Mouse (Mus musculus) hindbrain, embryonic 14.5 days (tissue): ENCODE measurements around the gene Snx7. TPM values are rescaled to one million over a fixed set of nuclear protein-coding genes. Genes with fewer than 3 reads are reported as not detected.

ENCODE experiments used
- ATAC-seq: fragments of 200-750 bp; cut with Nextera tagmentation; 2 replicates; pipeline ENCODE4 v1.8.0; 2017; ENCODE audit warnings: moderate number of reproducible peaks, mild to moderate bottlenecking, moderate TSS enrichment, moderate library complexity; ENCODE audit not compliant: low FRiP score
- DNase-seq: peaks from one replicate; pipeline ENCODE4 v3.0.0-alpha.2; 2015; ENCODE audit warnings: low spot score
- H3K27ac ChIP-seq: fragments of 300-500 bp; sonication (generic); 2 replicates; pipeline ENCODE4 v1.5.1; 2014; ENCODE audit warnings: mild to moderate bottlenecking, moderate library complexity
- H3K27me3 ChIP-seq: fragments of 300-500 bp; sonication (generic); 2 replicates; pipeline ENCODE4 v1.6.1; 2014; ENCODE audit warnings: mild to moderate bottlenecking, low read length, mixed read lengths; ENCODE audit not compliant: control insufficient read depth, insufficient read depth
- H3K36me3 ChIP-seq: fragments of 300-500 bp; sonication (generic); replicated peaks from 2 replicates; pipeline ENCODE4 v1.6.1; 2014; ENCODE audit not compliant: control insufficient read depth, insufficient read depth
- H3K4me1 ChIP-seq: fragments of 300-500 bp; sonication (generic); replicated peaks from 2 replicates; pipeline ENCODE4 v1.6.1; 2014; ENCODE audit warnings: antibody characterized with exemption, low read length, mixed read lengths; ENCODE audit not compliant: control insufficient read depth, insufficient read depth
- H3K4me2 ChIP-seq: fragments of 300-500 bp; sonication (generic); replicated peaks from 2 replicates; pipeline ENCODE4 v1.6.1; 2014; ENCODE audit warnings: mild to moderate bottlenecking, moderate library complexity
- H3K4me3 ChIP-seq: fragments of 300-500 bp; sonication (generic); replicated peaks from 2 replicates; pipeline ENCODE4 v1.5.1; 2014; ENCODE audit warnings: mild to moderate bottlenecking, low read length
- H3K9ac ChIP-seq: fragments of 300-500 bp; sonication (generic); 2 replicates; pipeline ENCODE4 v1.6.1; 2014
- H3K9me3 ChIP-seq: fragments of 300-500 bp; sonication (generic); 2 replicates; pipeline ENCODE4 v1.6.1; 2016; ENCODE audit warnings: low read length; ENCODE audit not compliant: control insufficient read depth
- WGBS: fragments of 180-500 bp; shearing (Covaris S2); extraction: QIAGEN DNeasy Blood & Tissue Kit; methylation state at CpG from one replicate; pipeline ENCODE4 v1.1.7; 2014; 5-methylcytosine and 5-hydroxymethylcytosine counted together
- microRNA-seq: library from miRNA; unstranded; fragments of <30 nt; microRNA quantifications from one replicate; pipeline ENCODE4, GENCODE M21; 2016
- polyA plus RNA-seq: library from polyadenylated mRNA; unstranded; fragments of >200 nt; fragmentation: Nextera tagmentation; extraction: Ambion mirVana; gene quantifications from 2 replicates; pipeline ENCODE4 v1.2.1, GENCODE M21; 2014

The Snx7 gene
- polyA plus RNA-seq, 1 experiment from 2014 or later, result 9.8 TPM

GRCm38 (mm10) chr3:117788800-117789693, 79.7 kb downstream of the Snx7 start:
- 63% methylated on average over 14 of the region's 14 CpGs for WGBS
- Histone ChIP-seq H3K36me3 (no peaks in the 10 kb centered on the region), H3K4me3 (no peak overlapping the region), H3K27me3 (no peaks in the 10 kb centered on the region), H3K4me1 (no peaks in the 10 kb centered on the region), H3K27ac (no peak overlapping the region), H3K4me2 (no peak overlapping the region), H3K9me3 (no peaks in the 10 kb centered on the region), H3K9ac (no peak overlapping the region)
- ATAC-seq (peak; percentile 68; the same call in 1 of the 2 replicates), DNase-seq (peak; percentile 82)

- no peak overlapping the region for H3K4me3 ChIP-seq
- H3K4me1 ChIP-seq, result no peaks in the 10 kb centered on the region
- no peaks in the 10 kb centered on the region for H3K27me3 ChIP-seq
- H3K27ac ChIP-seq, result no peak overlapping the region
- ATAC-seq (no peak), DNase-seq (no peak)
- H3K4me2 ChIP-seq, result no peak overlapping the region
- H3K36me3 ChIP-seq, result no peaks in the 10 kb centered on the region
- no peak overlapping the region for H3K9ac ChIP-seq
- no peaks in the 10 kb centered on the region for H3K9me3 ChIP-seq
- 56% methylated on average over 6 of the region's 6 CpGs for WGBS
Measured at GRCm38 (mm10) chr3:117787247-117787646, 81.5 kb downstream of the Snx7 start.

- DNase-seq (no peak), ATAC-seq (no peak)
- no peaks in the 10 kb centered on the region for H3K36me3 ChIP-seq
- no peaks in the 10 kb centered on the region for H3K4me1 ChIP-seq
- no peaks in the 10 kb centered on the region for H3K9me3 ChIP-seq
- no peak overlapping the region for H3K9ac ChIP-seq
- WGBS, result 79% methylated on average over 5 of the region's 5 CpGs
- H3K4me3 ChIP-seq, result no peak overlapping the region
- H3K27ac ChIP-seq, result no peak overlapping the region
- H3K4me2 ChIP-seq, result no peak overlapping the region
- no peaks in the 10 kb centered on the region for H3K27me3 ChIP-seq
Measured at GRCm38 (mm10) chr3:117752151-117752757, 116.5 kb downstream of the Snx7 start.

- Histone ChIP-seq H3K4me1 (no peaks in the 10 kb centered on the region), H3K36me3 (no peaks in the 10 kb centered on the region), H3K9ac (no peak overlapping the region), H3K27me3 (no peaks in the 10 kb centered on the region), H3K27ac (no peak overlapping the region), H3K4me3 (no peak overlapping the region), H3K9me3 (no peaks in the 10 kb centered on the region), H3K4me2 (no peak overlapping the region)
- DNase-seq, result no peak
- no peak for ATAC-seq
- WGBS, result 63% methylated on average over 2 of the region's 2 CpGs
Measured at GRCm38 (mm10) chr3:117751665-117752064, 117.1 kb downstream of the Snx7 start.

GRCm38 (mm10) chr3:117749256-117749655, 119.5 kb downstream of the Snx7 start:
- no peak overlapping the region for H3K4me2 ChIP-seq
- no peak overlapping the region for H3K4me3 ChIP-seq
- H3K9me3 ChIP-seq, result no peaks in the 10 kb centered on the region
- no peak overlapping the region for H3K9ac ChIP-seq
- no peaks in the 10 kb centered on the region for H3K27me3 ChIP-seq
- H3K27ac ChIP-seq, result no peak overlapping the region
- DNase-seq, result no peak
- H3K4me1 ChIP-seq, result no peaks in the 10 kb centered on the region
- ATAC-seq, result no peak
- H3K36me3 ChIP-seq, result no peaks in the 10 kb centered on the region
- 83% methylated on average over 3 of the region's 3 CpGs for WGBS

GRCm38 (mm10) chr3:117739760-117740159, 129.0 kb downstream of the Snx7 start:
- no peak overlapping the region for H3K9ac ChIP-seq
- no peak for DNase-seq
- 77% methylated on average over 5 of the region's 5 CpGs for WGBS
- H3K4me3 ChIP-seq, result no peak overlapping the region
- no peak for ATAC-seq
- no peaks in the 10 kb centered on the region for H3K4me1 ChIP-seq
- H3K27ac ChIP-seq, result no peak overlapping the region
- H3K9me3 ChIP-seq, result no peaks in the 10 kb centered on the region
- no peak overlapping the region for H3K4me2 ChIP-seq
- H3K36me3 ChIP-seq, result no peaks in the 10 kb centered on the region
- H3K27me3 ChIP-seq, result no peaks in the 10 kb centered on the region

- Histone ChIP-seq H3K27me3 (no peaks in the 10 kb centered on the region), H3K4me1 (no peaks in the 10 kb centered on the region), H3K9ac (no peak overlapping the region), H3K27ac (no peak overlapping the region), H3K4me3 (no peak overlapping the region), H3K9me3 (no peaks in the 10 kb centered on the region), H3K36me3 (no peaks in the 10 kb centered on the region), H3K4me2 (no peak overlapping the region)
- 64% methylated on average over 4 of the region's 4 CpGs for WGBS
- no peak for ATAC-seq
- no peak for DNase-seq
Measured at GRCm38 (mm10) chr3:117732661-117733060, 136.1 kb downstream of the Snx7 start.

Small RNA genes within 50 kb of the gene (microRNA-seq; reads per million reads assigned to microRNA genes)
- gene Gm24811, result not detected
